Mouse (Mus musculus): ENCODE data around the gene Gemin7. TPM values are rescaled to one million over a fixed set of nuclear protein-coding genes. Genes with fewer than 3 reads are reported as not detected.

Gene Gemin7
- polyA plus RNA-seq, 1 experiment from 2014 or later = 101 TPM

DNA sequence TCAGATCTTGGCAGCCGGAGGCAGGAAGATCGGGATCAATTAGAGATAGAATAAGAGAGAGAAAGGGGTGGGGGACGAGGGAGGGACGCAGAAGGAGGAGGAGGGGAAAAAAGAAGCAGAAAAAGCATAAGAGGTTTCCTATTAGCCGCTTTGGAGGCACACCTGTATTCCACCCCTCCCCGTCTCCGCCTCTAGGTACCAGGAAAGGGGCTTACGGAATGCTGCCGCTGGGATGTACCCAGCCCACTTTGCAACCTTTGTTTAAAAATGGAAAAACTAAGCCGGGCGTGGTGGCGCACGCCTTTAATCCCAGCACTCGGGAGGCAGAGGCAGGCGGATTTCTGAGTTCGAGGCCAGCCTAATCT, 3.6 kb downstream of the Gemin7 start:
- peaks cover 18% of the 10 kb centered on the region for H3K27me3 ChIP-seq (replicated peaks)
- 22% methylated on average over 16 of the region's 16 CpGs for WGBS (ENCODE audit: insufficient replicate concordance)
- H3K9me3 ChIP-seq (replicated peaks) = no peaks in the 10 kb centered on the region
- peak overlapping the region; percentile 92 for H3K9ac ChIP-seq
- peaks cover 86% of the 10 kb centered on the region for H3K4me1 ChIP-seq
- peak overlapping the region; percentile 88 for H3K4me2 ChIP-seq
- H3K4me3 ChIP-seq = peak overlapping the region; percentile 87
- H3K36me3 ChIP-seq = peaks cover 29% of the 10 kb centered on the region
- peak overlapping the region; percentile 92 for H3K27ac ChIP-seq
- ATAC-seq = no peak

DNA sequence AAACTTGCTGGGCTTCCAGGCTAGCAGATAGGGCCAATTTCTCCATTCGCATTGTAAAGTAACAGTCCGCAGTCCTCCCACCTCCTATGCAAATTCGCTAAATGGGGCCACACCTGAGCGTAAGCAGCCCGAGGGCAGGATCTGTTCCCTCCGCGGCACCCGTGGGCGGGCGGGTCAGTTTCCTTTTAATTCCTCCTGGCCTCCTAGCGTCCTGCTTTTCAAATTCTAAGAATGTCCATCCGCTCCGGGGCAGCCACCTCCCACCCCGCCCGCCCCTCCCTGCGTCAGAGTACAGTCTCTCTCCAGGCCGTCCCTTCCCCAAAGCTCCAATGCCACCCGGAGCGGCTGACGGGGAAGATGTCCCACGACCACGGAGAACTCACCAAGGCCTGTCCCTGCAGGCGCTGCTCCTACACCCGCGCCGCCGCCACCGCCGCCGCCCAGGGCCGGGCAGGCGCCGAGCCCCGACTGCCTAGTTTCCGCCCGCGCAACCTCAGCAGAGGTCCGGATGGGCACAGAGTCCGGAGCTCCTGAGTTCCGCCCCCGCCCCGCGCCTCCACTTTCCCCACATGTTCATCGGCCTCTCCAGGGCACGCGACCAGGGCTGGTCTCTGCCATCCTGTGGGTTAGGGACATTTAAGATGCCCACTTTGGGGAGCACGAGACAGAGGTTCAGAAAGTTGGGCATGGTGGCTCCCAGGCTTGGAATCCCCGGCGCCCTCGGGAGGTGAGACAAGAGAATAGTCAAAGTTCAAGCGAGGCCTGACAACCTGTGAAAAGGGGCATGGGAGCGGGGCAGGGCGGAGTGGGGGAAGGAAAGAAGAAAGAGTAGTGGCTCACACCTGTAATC, 4.2 kb downstream of the Gemin7 start:
- 2% methylated on average over 53 of the region's 53 CpGs for WGBS (ENCODE audit: insufficient replicate concordance)
- peaks cover 17% of the 10 kb centered on the region for H3K27me3 ChIP-seq (replicated peaks)

GRCm38 (mm10) chr7:19569647-19570046, 7.7 kb downstream of the Gemin7 start:
- Histone ChIP-seq H3K27me3 (replicated peaks) (no peaks in the 10 kb centered on the region), H3K9ac (no peak overlapping the region), H3K36me3 (peaks cover 67% of the 10 kb centered on the region), H3K4me2 (no peak overlapping the region), H3K9me3 (replicated peaks) (0 out of 2 replicates have a peak, but pooled peaks cover under 1% of the 10 kb centered on the region), H3K4me3 (no peak overlapping the region), H3K4me1 (peaks cover 70% of the 10 kb centered on the region), H3K27ac (0 out of 2 replicates have a peak overlapping the region, but pooled peaks have one; percentile 3)
- 80% methylated on average over 3 of the region's 3 CpGs for WGBS (ENCODE audit: insufficient replicate concordance)
- ATAC-seq = no peak

More for the DNA sequence above, 4.2 kb downstream of the Gemin7 start:
- Histone ChIP-seq H3K4me3 (peak overlapping the region; percentile 87), H3K9ac (peak overlapping the region; percentile 92), H3K27ac (peak overlapping the region; percentile 92), H3K36me3 (peaks cover 35% of the 10 kb centered on the region), H3K9me3 (replicated peaks) (no peaks in the 10 kb centered on the region), H3K4me1 (peaks cover 84% of the 10 kb centered on the region), H3K4me2 (peak overlapping the region; percentile 88)
- peak; percentile 86 for ATAC-seq

- no peak overlapping the region for H3K4me2 ChIP-seq
- ATAC-seq = no peak
- H3K4me3 ChIP-seq = no peak overlapping the region
- H3K27ac ChIP-seq = peak overlapping the region; percentile 13; the same call in 1 of the 2 replicates
- peaks cover 76% of the 10 kb centered on the region for H3K36me3 ChIP-seq
- 89% methylated on average over 8 of the region's 8 CpGs for WGBS (ENCODE audit: insufficient replicate concordance)
- peaks cover 78% of the 10 kb centered on the region for H3K4me1 ChIP-seq
- H3K27me3 ChIP-seq (replicated peaks) = no peaks in the 10 kb centered on the region
- H3K9ac ChIP-seq = no peak overlapping the region
- H3K9me3 ChIP-seq (replicated peaks) = 0 out of 2 replicates have a peak, but pooled peaks cover 5% of the 10 kb centered on the region
Observed at GRCm38 (mm10) chr7:19567426-19567825, 10.0 kb downstream of the Gemin7 start.

DNA sequence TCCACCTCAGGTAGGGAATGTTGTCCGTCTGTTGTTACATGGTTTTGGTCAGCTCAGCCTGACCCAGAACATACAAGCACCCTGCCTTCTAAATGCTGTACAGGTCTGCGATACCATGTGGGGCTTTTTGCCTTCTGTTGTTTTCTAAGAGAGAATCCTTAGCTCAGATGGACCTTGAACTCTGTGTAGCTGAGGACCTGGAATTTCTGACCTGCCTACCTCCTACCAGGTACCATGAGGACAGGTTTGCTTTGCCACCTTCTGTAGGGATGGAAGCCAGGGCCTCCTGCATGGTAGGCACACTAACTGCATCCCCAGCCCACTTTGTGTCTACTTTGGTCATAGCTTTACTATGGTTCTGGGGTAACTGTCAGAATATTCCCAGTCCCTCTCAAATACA, 11.6 kb downstream of the Gemin7 start:
- H3K4me2 ChIP-seq = no peak overlapping the region
- ATAC-seq = no peak
- WGBS (ENCODE audit: insufficient replicate concordance) = 87% methylated on average over 2 of the region's 2 CpGs
- peaks cover 64% of the 10 kb centered on the region for H3K4me1 ChIP-seq
- no peak overlapping the region for H3K9ac ChIP-seq
- H3K36me3 ChIP-seq = peaks cover 67% of the 10 kb centered on the region
- H3K9me3 ChIP-seq (replicated peaks) = 0 out of 2 replicates have a peak, but pooled peaks cover 5% of the 10 kb centered on the region
- H3K27me3 ChIP-seq (replicated peaks) = no peaks in the 10 kb centered on the region
- no peak overlapping the region for H3K4me3 ChIP-seq
- H3K27ac ChIP-seq = peak overlapping the region; percentile 95

- Histone ChIP-seq H3K4me2 (peak overlapping the region; percentile 95), H3K27me3 (replicated peaks) (no peaks in the 10 kb centered on the region), H3K36me3 (peaks cover 58% of the 10 kb centered on the region), H3K4me3 (peak overlapping the region; percentile 98; the same call in 1 of the 2 replicates), H3K4me1 (peaks cover 68% of the 10 kb centered on the region), H3K9me3 (replicated peaks) (0 out of 2 replicates have a peak, but pooled peaks cover 5% of the 10 kb centered on the region), H3K9ac (peak overlapping the region; percentile 99; the same call in 1 of the 2 replicates), H3K27ac (peak overlapping the region; percentile 95)
- 86% methylated on average over 4 of the region's 4 CpGs for WGBS (ENCODE audit: insufficient replicate concordance)
- no peak for ATAC-seq
Observed at GRCm38 (mm10) chr7:19564455-19564854, 12.9 kb downstream of the Gemin7 start.

- H3K9ac ChIP-seq = peak overlapping the region; percentile 99
- WGBS (ENCODE audit: insufficient replicate concordance) = 28% methylated on average over 3 of the region's 3 CpGs
- peak overlapping the region; percentile 95 for H3K4me2 ChIP-seq
- peak overlapping the region; percentile 98 for H3K4me3 ChIP-seq
- peak overlapping the region; percentile 95 for H3K27ac ChIP-seq
- H3K4me1 ChIP-seq = peaks cover 69% of the 10 kb centered on the region
- H3K9me3 ChIP-seq (replicated peaks) = 0 out of 2 replicates have a peak, but pooled peaks cover 5% of the 10 kb centered on the region
- ATAC-seq = peak; percentile 85
- H3K27me3 ChIP-seq (replicated peaks) = no peaks in the 10 kb centered on the region
- H3K36me3 ChIP-seq = peaks cover 56% of the 10 kb centered on the region
Observed at GRCm38 (mm10) chr7:19563884-19564283, 13.5 kb downstream of the Gemin7 start.

- ATAC-seq = no peak
- Histone ChIP-seq H3K27me3 (replicated peaks) (no peaks in the 10 kb centered on the region), H3K4me1 (peaks cover 71% of the 10 kb centered on the region), H3K9ac (peak within 1 kb of the TSS; percentile 99), H3K36me3 (peaks cover 55% of the 10 kb centered on the region), H3K27ac (peak within 1 kb of the TSS; percentile 95), H3K4me3 (peak within 1 kb of the TSS; percentile 98), H3K4me2 (peak within 1 kb of the TSS; percentile 95), H3K9me3 (replicated peaks) (0 out of 2 replicates have a peak, but pooled peaks cover 5% of the 10 kb centered on the region)
- WGBS (ENCODE audit: insufficient replicate concordance) = 6% methylated on average over 19 of the region's 19 CpGs
Observed at GRCm38 (mm10) chr7:19562643-19563410, 14.6 kb downstream of the Gemin7 start, which contains the start of gene Ppp1r37. TSS of gene Ppp1r37 (minus strand) at chr7:19563076.

- Histone ChIP-seq H3K4me1 (peaks cover 74% of the 10 kb centered on the region), H3K9me3 (replicated peaks) (0 out of 2 replicates have a peak, but pooled peaks cover 5% of the 10 kb centered on the region), H3K27me3 (replicated peaks) (no peaks in the 10 kb centered on the region), H3K27ac (peak overlapping the region; percentile 95), H3K36me3 (peaks cover 55% of the 10 kb centered on the region), H3K4me3 (peak overlapping the region; percentile 98), H3K4me2 (peak overlapping the region; percentile 95), H3K9ac (peak overlapping the region; percentile 99)
- WGBS (ENCODE audit: insufficient replicate concordance) = under 1% methylated on average over 96 of the region's 102 CpGs
- ATAC-seq = peak; percentile 75
Observed at GRCm38 (mm10) chr7:19561765-19562642, 15.4 kb downstream of the Gemin7 start.

DNA sequence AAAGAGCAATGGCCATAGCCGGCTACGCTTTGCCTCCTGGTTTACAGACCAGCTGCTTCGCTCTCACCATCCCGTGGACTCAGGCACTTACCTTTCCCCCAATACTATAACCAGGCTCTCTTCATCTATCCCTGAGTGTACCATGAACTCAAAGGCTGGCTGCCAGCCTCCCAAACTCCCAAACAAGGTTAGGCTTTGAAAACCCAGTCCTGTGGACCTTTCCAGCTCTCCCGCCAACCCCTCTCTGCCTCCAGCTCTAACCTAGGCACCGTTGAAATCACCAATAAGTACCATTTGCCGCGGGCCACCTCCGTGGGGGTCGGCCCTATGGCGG, 16.0 kb downstream of the Gemin7 start:
- no peaks in the 10 kb centered on the region for H3K27me3 ChIP-seq (replicated peaks)
- H3K4me1 ChIP-seq = peaks cover 79% of the 10 kb centered on the region
- H3K4me3 ChIP-seq = peak overlapping the region; percentile 98
- peak overlapping the region; percentile 95 for H3K27ac ChIP-seq
- whole genome bisulfite sequencing (ENCODE audit: insufficient replicate concordance) = 3% methylated on average over 11 of the region's 11 CpGs
- H3K36me3 ChIP-seq = peaks cover 57% of the 10 kb centered on the region
- ATAC-seq = 0 out of 2 replicates have a peak, but pooled peaks have one; percentile 4
- H3K9me3 ChIP-seq (replicated peaks) = 0 out of 2 replicates have a peak, but pooled peaks cover 5% of the 10 kb centered on the region
- peak overlapping the region; percentile 99 for H3K9ac ChIP-seq
- H3K4me2 ChIP-seq = peak overlapping the region; percentile 95
